Mouse (Mus musculus): ENCODE results near the gene Bbx. TPM values are rescaled to one million over a fixed set of nuclear protein-coding genes. Genes with fewer than 3 reads are reported as not detected.
A peak's percentile ranks its signal among the peaks of the same experiment; 100 is the strongest.

Bbx gene
- polyA plus RNA-seq, 1 experiment from 2014 or later = 43.3 TPM

GRCm38 (mm10) chr16:50211231-50211630 is 221.0 kb downstream of the Bbx start:
- Histone ChIP-seq H3K9me3 (no peaks in the 10 kb centered on the region), H3K4me1 (no peaks in the 10 kb centered on the region), H3K27ac (no peak overlapping the region), H3K4me2 (no peak overlapping the region), H3K4me3 (replicated peaks) (no peak overlapping the region), H3K27me3 (no peaks in the 10 kb centered on the region), H3K36me3 (replicated peaks) (no peaks in the 10 kb centered on the region; the same call in 1 of the 2 replicates), H3K9ac (no peak overlapping the region)
- ATAC-seq (ENCODE audit: low FRiP score) = no peak
- WGBS = 68% methylated on average over 6 of the region's 6 CpGs

- Histone ChIP-seq H3K9ac (no peak overlapping the region), H3K4me2 (no peak overlapping the region), H3K27me3 (no peaks in the 10 kb centered on the region), H3K36me3 (replicated peaks) (no peaks in the 10 kb centered on the region; the same call in 1 of the 2 replicates), H3K4me1 (no peaks in the 10 kb centered on the region), H3K9me3 (no peaks in the 10 kb centered on the region), H3K27ac (no peak overlapping the region), H3K4me3 (replicated peaks) (no peak overlapping the region)
- ATAC-seq (ENCODE audit: low FRiP score) = no peak
- WGBS = 95% methylated on average over 2 of the region's 2 CpGs
Observed at GRCm38 (mm10) chr16:50210742-50211141, 221.4 kb downstream of the Bbx start.

DNA sequence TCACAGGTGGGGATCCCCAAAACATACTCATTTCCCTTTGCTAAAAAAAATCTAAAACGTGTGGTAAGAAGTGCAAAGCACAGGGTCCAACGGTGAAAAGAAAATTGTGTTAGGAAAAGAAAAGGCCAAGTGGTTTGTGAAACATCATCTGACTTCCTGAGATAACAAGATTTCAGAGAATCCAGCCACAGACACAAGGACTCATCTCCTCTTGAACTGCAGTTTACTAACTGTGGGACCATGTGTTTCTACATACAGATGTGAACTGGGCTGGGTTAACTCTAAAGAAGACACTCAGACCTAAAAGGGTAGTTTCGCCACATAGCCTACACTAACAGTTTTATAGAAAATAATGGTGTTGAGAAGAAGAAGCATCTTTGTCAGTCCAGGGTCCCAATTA is 227.2 kb downstream of the Bbx start:
- H3K4me2 ChIP-seq = no peak overlapping the region
- no peaks in the 10 kb centered on the region for H3K27me3 ChIP-seq
- no peak overlapping the region for H3K9ac ChIP-seq
- no peak overlapping the region for H3K4me3 ChIP-seq (replicated peaks)
- H3K36me3 ChIP-seq (replicated peaks) = peaks cover 7% of the 10 kb centered on the region
- ATAC-seq (ENCODE audit: low FRiP score) = no peak
- no peaks in the 10 kb centered on the region for H3K9me3 ChIP-seq
- whole genome bisulfite sequencing = 86% methylated on average over 3 of the region's 3 CpGs
- no peaks in the 10 kb centered on the region for H3K4me1 ChIP-seq
- no peak overlapping the region for H3K27ac ChIP-seq

DNA sequence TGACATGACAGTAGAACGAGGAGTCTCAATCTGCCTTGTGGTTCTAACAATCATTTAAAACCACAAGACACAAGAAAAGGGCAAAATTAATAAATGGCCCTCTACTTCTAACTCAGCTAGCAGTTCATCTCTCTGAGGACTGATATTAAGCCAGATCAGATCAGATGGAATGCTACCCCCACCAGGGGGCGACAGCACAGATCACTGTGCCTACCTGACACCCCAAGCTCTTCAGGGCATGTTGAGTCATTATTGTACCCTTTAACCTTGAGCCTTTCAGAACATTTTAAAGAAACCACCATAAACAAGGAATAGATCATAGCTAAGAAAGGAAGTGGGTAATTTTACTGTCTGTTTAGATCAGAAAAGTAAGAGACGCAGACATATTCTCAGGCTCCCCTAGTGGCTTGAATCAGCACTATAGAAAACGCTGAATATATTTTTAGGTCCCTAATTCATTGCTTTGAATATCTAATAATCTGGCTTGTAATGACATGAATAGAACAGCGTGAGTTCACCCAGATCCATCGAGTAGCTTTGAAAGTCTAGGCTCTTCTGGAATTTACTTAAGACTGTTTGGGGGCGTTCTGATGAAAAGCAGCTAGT is 230.5 kb downstream of the Bbx start:
- WGBS = 77% methylated on average over 7 of the region's 7 CpGs
- no peak overlapping the region for H3K27ac ChIP-seq
- no peaks in the 10 kb centered on the region for H3K27me3 ChIP-seq
- H3K4me1 ChIP-seq = no peaks in the 10 kb centered on the region
- H3K9ac ChIP-seq = no peak overlapping the region
- H3K9me3 ChIP-seq = no peaks in the 10 kb centered on the region
- ATAC-seq (ENCODE audit: low FRiP score) = 0 out of 2 replicates have a peak, but pooled peaks have one; percentile 41
- H3K4me2 ChIP-seq = no peak overlapping the region
- peaks cover 19% of the 10 kb centered on the region for H3K36me3 ChIP-seq (replicated peaks)
- no peak overlapping the region for H3K4me3 ChIP-seq (replicated peaks)

GRCm38 (mm10) chr16:50200214-50200613 is 232.0 kb downstream of the Bbx start:
- H3K36me3 ChIP-seq (replicated peaks) = peaks cover 19% of the 10 kb centered on the region
- no peak overlapping the region for H3K27ac ChIP-seq
- no peak overlapping the region for H3K4me2 ChIP-seq
- no peaks in the 10 kb centered on the region for H3K9me3 ChIP-seq
- no peak overlapping the region for H3K9ac ChIP-seq
- no peak for ATAC-seq (ENCODE audit: low FRiP score)
- H3K4me3 ChIP-seq (replicated peaks) = no peak overlapping the region
- H3K4me1 ChIP-seq = no peaks in the 10 kb centered on the region
- 93% methylated on average over 15 of the region's 15 CpGs for WGBS
- no peaks in the 10 kb centered on the region for H3K27me3 ChIP-seq

DNA sequence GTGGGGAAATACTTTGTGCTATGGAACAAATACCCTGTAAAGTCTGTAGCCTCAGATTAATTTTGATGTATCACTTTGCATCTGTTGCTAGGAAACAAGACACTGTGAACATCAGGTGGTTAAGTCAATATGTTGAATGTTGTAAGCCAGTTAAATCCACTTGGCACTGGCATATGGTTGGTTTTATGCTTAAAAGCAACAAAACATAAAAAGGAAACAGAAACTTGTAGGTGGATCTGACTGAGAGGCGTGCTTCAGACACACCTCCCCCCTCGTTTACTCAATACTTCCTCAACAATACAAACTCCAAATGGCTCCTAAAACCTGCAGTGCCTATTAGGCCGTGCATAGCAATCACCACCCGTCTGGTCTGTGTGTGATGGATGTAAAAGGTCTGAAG is 236.1 kb downstream of the Bbx start:
- H3K4me3 ChIP-seq (replicated peaks) = no peak overlapping the region
- H3K9me3 ChIP-seq = no peaks in the 10 kb centered on the region
- no peak overlapping the region for H3K4me2 ChIP-seq
- H3K27ac ChIP-seq = no peak overlapping the region
- no peak overlapping the region for H3K9ac ChIP-seq
- ATAC-seq (ENCODE audit: low FRiP score) = no peak
- 44% methylated on average over 4 of the region's 4 CpGs for WGBS
- H3K4me1 ChIP-seq = no peaks in the 10 kb centered on the region
- peaks cover 27% of the 10 kb centered on the region for H3K36me3 ChIP-seq (replicated peaks)
- no peaks in the 10 kb centered on the region for H3K27me3 ChIP-seq

DNA sequence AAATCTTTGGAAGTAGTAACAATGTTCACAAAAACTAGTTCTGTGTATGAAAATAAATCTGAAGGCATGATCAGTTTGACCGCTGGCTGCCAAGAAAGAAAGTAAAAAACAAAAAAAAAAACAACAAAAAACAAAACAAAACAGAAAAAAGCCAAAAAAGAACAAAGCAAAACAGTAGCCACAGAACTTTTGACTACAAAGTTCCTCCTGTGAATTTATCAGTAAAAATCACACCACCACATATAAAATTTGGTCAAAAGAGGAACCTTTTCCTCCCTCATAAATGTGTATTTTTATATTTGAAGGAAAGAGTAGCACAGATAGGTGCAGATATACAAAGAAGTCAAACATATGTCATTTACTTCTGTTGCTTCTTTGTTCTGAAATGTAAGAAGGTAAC is 239.6 kb downstream of the Bbx start:
- no peak for ATAC-seq (ENCODE audit: low FRiP score)
- H3K36me3 ChIP-seq (replicated peaks) = peaks cover 8% of the 10 kb centered on the region; the same call in 1 of the 2 replicates
- no peaks in the 10 kb centered on the region for H3K27me3 ChIP-seq
- H3K4me1 ChIP-seq = no peaks in the 10 kb centered on the region; the same call in 1 of the 2 replicates
- H3K9ac ChIP-seq = no peak overlapping the region
- H3K4me3 ChIP-seq (replicated peaks) = no peak overlapping the region
- 86% methylated on average over 1 of the region's 1 CpGs for WGBS
- H3K27ac ChIP-seq = no peak overlapping the region
- H3K9me3 ChIP-seq = no peaks in the 10 kb centered on the region
- no peak overlapping the region for H3K4me2 ChIP-seq

- peaks cover 8% of the 10 kb centered on the region; the same call in 1 of the 2 replicates for H3K36me3 ChIP-seq (replicated peaks)
- no peaks in the 10 kb centered on the region for H3K27me3 ChIP-seq
- no peak overlapping the region for H3K27ac ChIP-seq
- no peaks in the 10 kb centered on the region for H3K9me3 ChIP-seq
- no peak overlapping the region for H3K4me2 ChIP-seq
- H3K4me1 ChIP-seq = peaks cover 9% of the 10 kb centered on the region
- ATAC-seq (ENCODE audit: low FRiP score) = no peak
- no peak overlapping the region for H3K4me3 ChIP-seq (replicated peaks)
- 63% methylated on average over 6 of the region's 6 CpGs for WGBS
- H3K9ac ChIP-seq = no peak overlapping the region
Observed at GRCm38 (mm10) chr16:50189108-50189507, 243.1 kb downstream of the Bbx start.

DNA sequence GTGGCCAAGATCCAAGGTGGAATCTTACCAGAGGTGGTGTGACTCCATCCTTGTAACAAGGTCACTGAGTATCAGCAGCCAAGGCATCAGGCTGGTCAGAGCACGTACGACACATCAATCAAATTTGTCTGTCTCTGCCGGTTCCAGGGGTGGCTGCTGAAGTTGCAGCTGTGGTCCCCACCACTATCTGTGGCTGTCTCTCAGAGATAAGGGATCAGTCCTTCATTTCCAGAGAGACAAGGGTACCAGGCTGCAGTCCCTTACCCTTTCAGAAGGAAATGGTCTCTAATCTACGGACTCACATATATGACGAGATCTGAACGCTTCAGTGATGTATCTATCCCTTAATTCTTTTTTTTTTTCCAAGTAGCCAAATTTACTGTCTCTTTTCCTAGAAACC is 245.6 kb downstream of the Bbx start:
- no peak for ATAC-seq (ENCODE audit: low FRiP score)
- WGBS = 88% methylated on average over 6 of the region's 6 CpGs

GRCm38 (mm10) chr16:50185041-50185440 is 247.1 kb downstream of the Bbx start:
- Histone ChIP-seq H3K4me1 (peaks cover 9% of the 10 kb centered on the region), H3K36me3 (replicated peaks) (no peaks in the 10 kb centered on the region), H3K27ac (no peak overlapping the region), H3K27me3 (no peaks in the 10 kb centered on the region), H3K9me3 (no peaks in the 10 kb centered on the region), H3K4me3 (replicated peaks) (no peak overlapping the region), H3K9ac (no peak overlapping the region), H3K4me2 (no peak overlapping the region)
- WGBS = 11% methylated on average over 5 of the region's 5 CpGs
- peak; percentile 65 for ATAC-seq (ENCODE audit: low FRiP score)

More for the DNA sequence above, 245.6 kb downstream of the Bbx start:
- H3K4me2 ChIP-seq = no peak overlapping the region
- H3K4me3 ChIP-seq (replicated peaks) = no peak overlapping the region
- H3K27ac ChIP-seq = no peak overlapping the region
- no peaks in the 10 kb centered on the region for H3K27me3 ChIP-seq
- no peak overlapping the region for H3K9ac ChIP-seq
- H3K9me3 ChIP-seq = no peaks in the 10 kb centered on the region
- H3K4me1 ChIP-seq = peaks cover 9% of the 10 kb centered on the region
- H3K36me3 ChIP-seq (replicated peaks) = no peaks in the 10 kb centered on the region

DNA sequence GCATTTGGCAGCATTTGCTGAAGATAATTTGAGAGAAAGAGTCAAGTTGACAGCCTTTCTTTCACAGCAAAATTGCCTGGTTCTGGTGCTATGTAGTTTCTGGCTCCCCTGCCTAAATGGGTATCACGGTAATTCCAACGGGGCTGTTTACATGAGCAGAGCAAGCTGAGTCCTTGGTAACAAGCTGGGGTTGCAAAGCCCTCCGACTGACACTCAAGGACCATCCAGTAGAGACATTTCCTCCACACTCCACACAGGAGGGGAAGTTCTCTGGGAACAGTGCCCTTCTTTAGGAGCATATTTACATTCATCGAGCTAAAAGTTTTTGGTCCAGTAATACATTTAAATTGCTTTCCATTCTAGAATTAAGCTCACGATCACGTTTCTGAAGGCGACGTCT is 249.2 kb downstream of the Bbx start:
- ATAC-seq (ENCODE audit: low FRiP score) = no peak
- Histone ChIP-seq H3K9me3 (no peaks in the 10 kb centered on the region), H3K4me2 (no peak overlapping the region), H3K4me3 (replicated peaks) (no peak overlapping the region), H3K4me1 (peaks cover 9% of the 10 kb centered on the region), H3K9ac (no peak overlapping the region), H3K27me3 (no peaks in the 10 kb centered on the region), H3K27ac (no peak overlapping the region), H3K36me3 (replicated peaks) (no peaks in the 10 kb centered on the region)
- WGBS = 87% methylated on average over 8 of the region's 8 CpGs

- no peak overlapping the region for H3K27ac ChIP-seq
- H3K36me3 ChIP-seq (replicated peaks) = no peaks in the 10 kb centered on the region
- no peak for ATAC-seq (ENCODE audit: low FRiP score)
- 92% methylated on average over 10 of the region's 10 CpGs for WGBS
- H3K4me2 ChIP-seq = no peak overlapping the region
- no peak overlapping the region for H3K4me3 ChIP-seq (replicated peaks)
- no peak overlapping the region for H3K9ac ChIP-seq
- no peaks in the 10 kb centered on the region for H3K9me3 ChIP-seq
- H3K27me3 ChIP-seq = no peaks in the 10 kb centered on the region
- H3K4me1 ChIP-seq = peaks cover 9% of the 10 kb centered on the region
Observed at GRCm38 (mm10) chr16:50182561-50182960, 249.6 kb downstream of the Bbx start.

GRCm38 (mm10) chr16:50172760-50173159 is 259.4 kb downstream of the Bbx start:
- no peaks in the 10 kb centered on the region for H3K27me3 ChIP-seq
- H3K36me3 ChIP-seq (replicated peaks) = no peaks in the 10 kb centered on the region
- WGBS = 33% methylated on average over 7 of the region's 7 CpGs
- H3K4me2 ChIP-seq = no peak overlapping the region
- peaks cover 4% of the 10 kb centered on the region; the same call in 1 of the 2 replicates for H3K4me1 ChIP-seq
- H3K9me3 ChIP-seq = no peaks in the 10 kb centered on the region
- no peak; the same call in 1 of the 2 replicates for ATAC-seq (ENCODE audit: low FRiP score)
- H3K9ac ChIP-seq = no peak overlapping the region
- no peak overlapping the region for H3K4me3 ChIP-seq (replicated peaks)
- no peak overlapping the region for H3K27ac ChIP-seq

Data from forebrain, embryonic 12.5 days (tissue).